Mouse (Mus musculus): Measurements from ENCODE around the gene Tmem167b.
A peak's percentile ranks its signal among the peaks of the same experiment; 100 is the strongest.
"Not testable (repeated sequence)": the region's sequence is repeated elsewhere in the genome, so short reads cannot be mapped to it uniquely, and the experiment has no call there.

The Tmem167b gene

GRCm38 (mm10) chr3:108562133-108562730 lies at the start of gene Tmem167b:
Gene Tmem167b, minus strand, starts transcription at chr3:108562466.
- peak; percentile 94 for DNase-seq (ENCODE audit: low spot score)

GRCm38 (mm10) chr3:108608906-108609305 lies 46.6 kb upstream of the Tmem167b start:
- no peak for DNase-seq (ENCODE audit: low spot score)

- no peak for DNase-seq (ENCODE audit: low spot score)
These were observed 29.6 kb upstream of the Tmem167b start for GRCm38 (mm10) chr3:108591530-108592522.

- peak; percentile 90 for DNase-seq (ENCODE audit: low spot score)
These were observed 28.7 kb upstream of the Tmem167b start, which contains the start of gene Wdr47 for GRCm38 (mm10) chr3:108590786-108591529. Gene Wdr47, plus strand, starts transcription at chr3:108591279.

- DNase-seq (ENCODE audit: low spot score), result no peak
These were observed 26.2 kb upstream of the Tmem167b start for GRCm38 (mm10) chr3:108588446-108588845.

- no peak for DNase-seq (ENCODE audit: low spot score)
These were observed 22.3 kb upstream of the Tmem167b start for GRCm38 (mm10) chr3:108584580-108584979.

GRCm38 (mm10) chr3:108574018-108574417 lies 11.8 kb upstream of the Tmem167b start:
- DNase-seq (ENCODE audit: low spot score), result no peak

- no peak for DNase-seq (ENCODE audit: low spot score)
These were observed 10.2 kb upstream of the Tmem167b start for GRCm38 (mm10) chr3:108572309-108573010.

GRCm38 (mm10) chr3:108571443-108572294 lies 9.4 kb upstream of the Tmem167b start, which contains the start of gene Taf13:
Gene Taf13, plus strand, starts transcription at chr3:108571698.
- peak; percentile 95 for DNase-seq (ENCODE audit: low spot score)

- no peak for DNase-seq (ENCODE audit: low spot score)
These were observed 8.5 kb upstream of the Tmem167b start for GRCm38 (mm10) chr3:108570813-108571212.

GRCm38 (mm10) chr3:108569636-108570035 lies 7.4 kb upstream of the Tmem167b start:
- DNase-seq (ENCODE audit: low spot score), result not testable (repeated sequence)

GRCm38 (mm10) chr3:108567990-108568877 lies 6.0 kb upstream of the Tmem167b start:
- no peak for DNase-seq (ENCODE audit: low spot score)

GRCm38 (mm10) chr3:108563309-108563708 lies 1.0 kb upstream of the Tmem167b start:
- DNase-seq (ENCODE audit: low spot score), result peak; percentile 68

- no peak for DNase-seq (ENCODE audit: low spot score)
These were observed 558 bp upstream of the Tmem167b start for GRCm38 (mm10) chr3:108562777-108563271.

- DNase-seq (ENCODE audit: low spot score), result no peak
These were observed 4.4 kb downstream of the Tmem167b start for GRCm38 (mm10) chr3:108557888-108558287.

GRCm38 (mm10) chr3:108554587-108555312 lies 7.5 kb downstream of the Tmem167b start:
- DNase-seq (ENCODE audit: low spot score), result peak; percentile 91

- peak; percentile 44 for DNase-seq (ENCODE audit: low spot score)
These were observed 8.1 kb downstream of the Tmem167b start for GRCm38 (mm10) chr3:108554111-108554561.

GRCm38 (mm10) chr3:108542299-108542698 lies 20.0 kb downstream of the Tmem167b start:
- DNase-seq (ENCODE audit: low spot score), result no peak

Data from urinary bladder, postnatal 25 days (tissue).